Mouse (Mus musculus) layer of hippocampus, postnatal 36 days (tissue): ENCODE results near the gene Tmem184b. TPM values are rescaled to one million over a fixed set of nuclear protein-coding genes. Genes with fewer than 3 reads are reported as not detected.

Experiments
- DNase-seq, 2 experiments: peaks; one replicate each; pipeline ENCODE4 v3.0.0; 2022
- total RNA-seq, 2 experiments: library from RNA; stranded (reverse); gene quantifications; 2 replicates each; pipeline ENCODE4 v1.2.3; 2021

Gene Tmem184b
- total RNA-seq, 2 experiments from 2014 or later, result 50.5 to 51.0 TPM

- DNase-seq, result no peak
These were observed 26.6 kb upstream of the Tmem184b start for GRCm38 (mm10) chr15:79429994-79430393.

GRCm38 (mm10) chr15:79429527-79429926 lies 26.2 kb upstream of the Tmem184b start:
- no peak for DNase-seq

GRCm38 (mm10) chr15:79428616-79429015 lies 25.2 kb upstream of the Tmem184b start:
- no peak for DNase-seq

GRCm38 (mm10) chr15:79427516-79427915 lies 24.1 kb upstream of the Tmem184b start:
- DNase-seq, result no peak

- DNase-seq, result no peak
These were observed 22.1 kb upstream of the Tmem184b start for GRCm38 (mm10) chr15:79425516-79425915.

GRCm38 (mm10) chr15:79424602-79425001 lies 21.2 kb upstream of the Tmem184b start:
- DNase-seq, result no peak

- DNase-seq, result no peak
These were observed 19.4 kb upstream of the Tmem184b start for GRCm38 (mm10) chr15:79422715-79423243.

GRCm38 (mm10) chr15:79418677-79419076 lies 15.3 kb upstream of the Tmem184b start:
- no peak for DNase-seq

- no peak for DNase-seq
These were observed 14.9 kb upstream of the Tmem184b start for GRCm38 (mm10) chr15:79418265-79418664.

- no peak for DNase-seq
These were observed 14.0 kb upstream of the Tmem184b start for GRCm38 (mm10) chr15:79417379-79417778.

GRCm38 (mm10) chr15:79416460-79417085 lies 13.2 kb upstream of the Tmem184b start:
- no peak for DNase-seq

- DNase-seq, result no peak
These were observed 11.1 kb upstream of the Tmem184b start for GRCm38 (mm10) chr15:79414513-79414912.

- no peak for DNase-seq
These were observed 10.4 kb upstream of the Tmem184b start for GRCm38 (mm10) chr15:79413802-79414201.

GRCm38 (mm10) chr15:79413201-79413600 lies 9.8 kb upstream of the Tmem184b start:
- no peak for DNase-seq

- no peak for DNase-seq
These were observed 8.1 kb upstream of the Tmem184b start for GRCm38 (mm10) chr15:79411363-79412065.

GRCm38 (mm10) chr15:79409077-79409573 lies 5.8 kb upstream of the Tmem184b start:
- DNase-seq, result no peak

GRCm38 (mm10) chr15:79406564-79406963 lies 3.2 kb upstream of the Tmem184b start:
- no peak for DNase-seq

GRCm38 (mm10) chr15:79404277-79404676 lies 908 bp upstream of the Tmem184b start:
- DNase-seq, result no peak

GRCm38 (mm10) chr15:79403763-79404210 lies 418 bp upstream of the Tmem184b start:
- no peak for DNase-seq

GRCm38 (mm10) chr15:79402176-79402575 lies 1.2 kb downstream of the Tmem184b start:
- DNase-seq, result no peak

GRCm38 (mm10) chr15:79400975-79401365 lies 2.4 kb downstream of the Tmem184b start:
- DNase-seq, result no peak

- DNase-seq, result no peak
These were observed 3.0 kb downstream of the Tmem184b start for GRCm38 (mm10) chr15:79400134-79400974.
